Mouse (Mus musculus): ENCODE data around the gene Slc1a7.

DNA sequence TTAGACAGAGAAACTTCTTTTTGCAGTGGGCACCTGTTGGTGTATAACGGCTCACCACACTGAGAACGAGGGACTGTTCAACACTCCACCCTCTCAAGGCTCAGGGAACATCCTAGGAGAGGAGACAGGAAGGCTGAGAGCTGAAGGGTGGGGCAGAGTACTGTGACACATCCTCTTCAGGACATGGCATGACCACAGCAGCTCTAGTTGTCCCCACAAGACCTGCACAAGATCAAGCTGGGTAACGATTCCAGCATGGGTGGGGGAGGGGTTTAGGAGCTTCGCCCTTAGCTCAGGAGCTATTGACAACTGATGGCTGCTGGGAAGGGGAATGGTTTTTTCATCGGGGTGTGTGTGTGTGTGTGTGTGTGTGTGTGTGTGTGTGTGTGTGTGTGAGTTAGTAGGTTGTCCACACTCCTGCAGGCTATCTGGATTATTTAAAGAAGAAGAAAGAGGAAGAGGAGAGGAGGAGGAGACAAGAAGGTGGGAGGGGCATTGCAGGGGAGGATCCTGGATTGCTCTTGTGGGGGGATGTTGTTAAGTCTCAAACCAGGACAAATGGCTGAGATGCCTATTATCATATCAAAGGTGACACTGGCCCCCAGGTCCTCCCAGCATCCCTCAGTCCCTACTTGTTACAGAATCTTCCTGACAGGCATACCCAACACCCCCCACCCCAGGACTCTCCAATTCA, 1.6 kb upstream of the Slc1a7 start:
- no peak for TF ChIP-seq CTCF (IDR thresholded peaks at IDR 0.05; ENCODE audit: low read depth)
- no peak for TF ChIP-seq EP300 (IDR thresholded peaks at IDR 0.05; ENCODE audit: low read depth)
